Mouse (Mus musculus) liver, adult 10 weeks (tissue): ENCODE data around the gene Gm4922. TPM values are rescaled to one million over a fixed set of nuclear protein-coding genes. Genes with fewer than 3 reads are reported as not detected.

Experiments used
- polyA plus RNA-seq: library from polyadenylated mRNA; stranded (reverse); fragments of 350-450 nt; fragmentation: Illumina TruSeq; extraction: RNeasy Lipid Tissue Mini Kit (QIAGEN cat#74804); gene quantifications from one replicate; pipeline ENCODE4 v1.2.3, GENCODE M21; 2014; ENCODE audit warnings: low read depth, low replicate concordance

The Gm4922 gene
- not detected for polyA plus RNA-seq

GRCm38 (mm10) chr10:18786693-18787092 is at the start of gene Gm4922:
Gene Gm4922, minus strand, starts transcription at chr10:18786793.

GRCm38 (mm10) chr10:18743286-18744142 is 43.1 kb downstream of the Gm4922 start, which contains the start of gene Arfgef3:
Gene Arfgef3, minus strand, starts transcription at chr10:18743949.

Other genes with a start within 250 kb of the Gm4922 start
- gene Hebp2, start 240.7 kb downstream of the Gm4922 start, polyA plus RNA-seq = 0.48 TPM
- not detected for gene Arfgef3, start 42.8 kb downstream of the Gm4922 start, polyA plus RNA-seq
- gene Perp, start 58.2 kb upstream of the Gm4922 start, polyA plus RNA-seq = 183 TPM
- 0.98 TPM for gene Tnfaip3, start 228.9 kb upstream of the Gm4922 start, polyA plus RNA-seq